Mouse (Mus musculus) kidney, adult 10 weeks (tissue): ENCODE results near the gene Zfyve19. TPM values are rescaled to one million over a fixed set of nuclear protein-coding genes. Genes with fewer than 3 reads are reported as not detected.

Experiments
- polyA plus RNA-seq: library from polyadenylated mRNA; stranded (reverse); fragments of 350-450 nt; fragmentation: Illumina TruSeq; extraction: RNeasy Lipid Tissue Mini Kit (QIAGEN cat#74804); gene quantifications from one replicate; pipeline ENCODE4 v1.2.3, GENCODE M21; 2014; ENCODE audit warnings: low read depth, low replicate concordance

The Zfyve19 gene
- 3.5 TPM for polyA plus RNA-seq

DNA sequence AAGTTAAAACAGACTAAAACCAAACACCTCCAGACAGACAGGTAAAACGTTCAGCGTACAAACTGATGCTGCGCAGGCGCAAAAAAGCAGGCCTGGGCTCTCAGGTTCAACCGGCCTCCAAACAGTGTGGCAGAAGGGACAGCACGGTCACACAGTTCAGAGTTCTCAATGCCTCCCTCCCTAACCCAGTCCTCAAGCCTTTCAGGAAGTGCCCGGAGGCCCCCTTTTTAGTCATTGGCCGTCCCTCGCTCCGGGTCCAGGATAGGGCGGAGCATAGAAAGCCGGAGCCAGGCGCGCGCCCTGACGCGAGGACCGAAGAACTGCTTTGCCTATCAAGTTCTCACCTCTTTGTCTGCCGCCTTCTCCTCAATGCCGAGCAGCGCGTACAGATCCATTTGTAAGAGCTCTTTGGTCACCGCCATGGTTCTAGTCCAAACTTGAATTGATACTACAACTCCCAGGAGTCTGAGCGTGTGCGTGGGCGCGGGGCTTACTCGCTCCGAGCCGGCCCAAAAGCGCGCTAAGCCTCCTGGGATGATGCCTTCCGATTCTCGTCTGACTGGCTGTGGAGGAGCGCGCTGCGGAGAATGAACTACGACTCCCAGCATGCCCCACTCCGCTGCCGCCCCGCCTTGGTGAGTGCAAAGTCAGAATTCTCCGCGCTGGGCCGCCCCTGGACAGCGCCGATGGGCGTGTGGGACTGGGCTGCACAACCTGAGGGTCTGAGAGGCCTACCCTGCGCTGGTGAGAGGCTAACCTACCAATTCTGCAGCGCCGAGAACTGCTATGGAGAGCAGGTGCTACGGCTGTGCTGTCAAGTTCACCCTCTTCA, at the start of gene Zfyve19, which contains the start of gene Dnajc17:
Gene Zfyve19, plus strand, starts transcription at position 274 of the 832 bp plus-strand sequence.
Gene Dnajc17, minus strand, starts transcription at position 452 of the 832 bp plus-strand sequence.

DNA sequence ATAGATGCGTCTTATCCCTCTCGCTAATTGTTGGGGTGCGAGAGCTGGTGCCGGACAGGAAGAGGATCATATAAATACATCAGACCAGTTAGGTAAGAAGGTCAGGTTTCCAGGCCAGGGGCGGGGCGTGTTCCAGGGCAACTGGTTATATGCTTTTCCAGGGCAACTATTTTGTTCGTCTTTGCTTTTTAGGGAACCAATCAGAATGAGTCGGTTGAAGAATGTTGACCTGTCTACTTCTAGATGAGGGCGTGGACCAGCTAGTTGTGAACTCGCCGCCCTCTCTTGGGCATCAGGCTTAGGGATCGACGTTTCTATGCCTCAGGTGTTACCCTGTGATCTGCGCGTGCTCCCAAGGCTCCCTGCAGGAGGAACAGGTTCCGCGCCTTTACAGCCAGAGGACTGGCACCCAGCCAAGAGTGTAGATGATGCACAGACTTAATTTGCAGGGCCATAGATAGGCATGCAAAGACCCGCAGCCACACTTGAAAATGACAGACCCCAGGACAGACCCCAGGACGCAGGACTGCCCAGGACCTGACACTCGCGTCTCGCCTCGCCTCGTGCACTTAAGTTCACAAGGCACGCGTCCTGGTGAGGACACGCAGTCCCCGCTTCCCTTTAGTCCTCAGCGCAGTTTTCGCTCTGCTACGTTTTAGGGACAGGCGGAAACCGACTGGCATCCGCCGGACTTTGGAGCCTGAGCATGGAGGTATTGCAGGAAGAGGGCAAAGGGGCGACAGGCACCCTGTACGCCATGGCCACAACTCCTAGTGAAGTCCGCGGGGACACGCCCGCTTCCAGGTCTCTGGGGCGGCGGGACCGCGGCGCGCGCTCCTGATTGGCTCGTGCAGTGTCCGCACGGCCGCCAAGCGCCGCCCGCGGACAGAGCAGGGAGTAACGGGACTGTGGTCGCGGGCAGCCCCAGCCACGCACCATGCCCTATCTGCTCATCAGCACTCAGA, 41.2 kb upstream of the Zfyve19 start, which contains the start of gene Gchfr:
Gene Gchfr, plus strand, starts transcription at position 873 of the 965 bp plus-strand sequence.

DNA sequence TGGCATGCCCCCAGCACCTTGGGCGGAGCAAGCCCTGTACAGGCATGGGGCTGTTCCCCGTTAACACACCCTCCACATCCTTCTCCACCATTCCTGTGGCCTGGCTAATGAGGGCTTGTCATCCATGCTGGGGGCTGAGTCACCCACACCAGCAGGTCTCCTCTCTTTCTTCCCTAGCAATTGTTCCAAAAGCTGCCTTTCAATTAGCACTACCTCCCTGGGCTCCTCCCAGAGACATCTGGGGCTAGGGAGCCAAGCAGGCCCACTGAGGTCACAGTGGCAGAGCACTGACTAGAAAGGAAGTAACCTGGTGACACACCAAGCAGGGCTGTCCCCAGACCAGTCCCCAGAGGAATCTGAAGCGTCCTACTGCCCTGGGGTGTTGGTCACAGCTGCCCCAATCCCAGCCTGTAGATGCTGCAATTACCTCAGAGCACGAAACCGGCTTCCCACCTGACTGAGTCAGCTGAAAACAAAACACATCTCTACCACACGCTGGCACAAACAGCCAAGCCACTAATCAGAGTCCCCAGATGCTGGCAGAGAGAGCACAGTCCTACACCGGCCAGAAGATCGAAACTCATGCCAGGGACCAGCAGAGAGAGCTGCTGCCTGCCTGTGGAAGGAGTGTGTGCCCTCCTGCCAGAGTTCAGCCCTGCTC, 34.3 kb upstream of the Zfyve19 start, which contains the start of gene Gm14137:
Gene Gm14137, plus strand, starts transcription at position 519 of the 661 bp plus-strand sequence.

DNA sequence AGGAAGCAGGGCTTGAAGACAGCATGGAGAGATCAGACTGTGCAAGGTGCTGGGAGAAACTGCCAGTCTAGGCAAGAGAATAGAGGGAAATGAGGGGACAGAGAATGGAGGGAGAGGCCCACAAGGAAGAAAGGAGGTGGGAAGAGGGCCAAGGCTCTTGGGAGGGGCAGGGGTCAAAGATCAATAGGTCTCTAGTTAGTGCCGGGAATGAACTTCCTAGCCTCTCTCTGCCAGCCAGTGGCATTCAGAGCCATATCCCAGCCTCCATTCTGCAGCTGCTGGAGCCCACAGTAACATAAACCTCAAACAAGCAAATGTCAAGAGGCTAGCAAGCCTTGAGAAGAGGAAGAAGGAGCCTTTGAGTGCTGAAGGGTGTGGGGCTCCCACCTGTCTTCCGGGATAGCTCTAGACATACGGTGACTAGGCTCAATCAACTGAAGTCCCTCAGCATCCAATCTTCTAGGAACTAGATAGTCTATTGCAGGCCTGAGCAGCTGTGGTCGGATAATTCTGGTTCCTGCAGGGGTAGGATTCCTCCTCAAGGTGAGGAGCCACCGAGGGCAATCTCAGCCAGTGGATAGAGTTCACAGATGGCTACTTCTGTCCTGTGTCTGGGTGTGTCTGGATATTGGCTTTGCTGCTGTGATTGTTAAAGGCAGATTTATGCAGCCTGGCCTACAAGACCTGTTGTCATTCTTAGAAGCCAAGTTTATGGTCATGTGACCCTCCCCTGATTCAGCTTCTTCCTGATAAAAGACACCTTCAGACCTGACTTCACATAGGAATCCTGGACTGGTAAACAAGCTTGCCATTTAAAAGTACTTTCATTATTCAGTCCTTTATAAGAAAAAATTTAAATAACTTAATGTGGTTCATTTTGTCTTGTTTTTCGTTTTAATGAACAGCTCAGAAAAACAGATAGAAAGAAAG, 21.6 kb downstream of the Zfyve19 start, which contains the start of gene Ppp1r14d:
Gene Ppp1r14d, minus strand, starts transcription at position 132 of the 930 bp plus-strand sequence.

DNA sequence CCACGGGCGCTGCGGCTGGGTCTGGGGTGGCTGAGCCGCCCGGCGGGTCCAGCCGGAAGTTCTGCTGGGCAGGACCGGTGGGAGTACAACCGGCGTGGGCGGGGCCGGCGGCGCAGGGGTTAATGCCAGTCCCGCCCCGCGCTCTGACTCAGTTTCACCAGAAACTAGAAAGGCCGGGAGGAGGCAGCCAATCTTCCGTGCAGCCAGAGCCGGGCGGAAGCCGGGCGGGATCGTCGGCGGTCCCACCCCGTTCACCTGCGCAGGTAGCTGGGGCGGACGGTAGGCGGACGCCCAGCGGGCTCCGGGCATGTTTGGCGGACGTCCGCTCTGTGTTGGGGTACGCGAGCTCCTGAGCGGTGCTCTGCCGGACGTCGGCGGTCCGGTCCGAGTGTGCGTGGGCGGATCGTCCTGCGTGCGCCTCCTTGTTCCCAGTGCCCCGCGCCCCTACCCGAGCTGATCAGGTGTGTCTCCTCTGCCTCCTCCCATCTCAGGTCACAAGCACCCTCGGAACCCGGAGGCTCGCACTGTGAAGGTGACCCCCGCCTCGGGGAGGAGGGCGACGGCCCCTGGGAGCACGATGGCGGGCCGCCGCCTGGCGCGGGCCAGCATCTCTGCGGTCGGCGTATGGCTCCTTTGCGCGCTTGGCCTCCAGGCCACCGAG, 28.9 kb downstream of the Zfyve19 start, which contains the start of gene Spint1:
Gene Spint1, plus strand, starts transcription at position 153 of the 661 bp plus-strand sequence.

Other genes starting within 250 kb of the Zfyve19 start
- 11.6 TPM for gene Ccdc32, start 179.2 kb upstream of the Zfyve19 start, polyA plus RNA-seq
- gene Rpusd2, start 173.8 kb upstream of the Zfyve19 start, polyA plus RNA-seq, result 3.2 TPM
- 0.20 TPM for gene Knl1, start 161.5 kb upstream of the Zfyve19 start, polyA plus RNA-seq
- gene Rad51, start 95.8 kb upstream of the Zfyve19 start, polyA plus RNA-seq, result 0.69 TPM
- gene Rmdn3, start 51.6 kb upstream of the Zfyve19 start, polyA plus RNA-seq, result 42.6 TPM
- not detected for gene Gchfr, start 40.8 kb upstream of the Zfyve19 start, polyA plus RNA-seq
- not detected for gene Gm14137, start 34.1 kb upstream of the Zfyve19 start, polyA plus RNA-seq
- 1.9 TPM for gene Dnajc17, start 178 bp downstream of the Zfyve19 start, polyA plus RNA-seq
- gene Ppp1r14d, start 21.3 kb downstream of the Zfyve19 start, polyA plus RNA-seq, result 1.1 TPM
- 14.7 TPM for gene Spint1, start 28.7 kb downstream of the Zfyve19 start, polyA plus RNA-seq
- gene Rhov, start 62.7 kb downstream of the Zfyve19 start, polyA plus RNA-seq, result 0.44 TPM
- 0.20 TPM for gene Vps18, start 80.1 kb downstream of the Zfyve19 start, polyA plus RNA-seq
- 0.28 TPM for gene Dll4, start 117.2 kb downstream of the Zfyve19 start, polyA plus RNA-seq
- 0.28 TPM for gene Chac1, start 142.6 kb downstream of the Zfyve19 start, polyA plus RNA-seq